Mouse (Mus musculus) embryonic fibroblast, embryonic 13.5 days (primary cell): Measurements from ENCODE around the gene Dll3.

Source experiments
- CTCF ChIP-seq: IDR thresholded peaks from 2 replicates; pipeline ENCODE4 v1.5.1; 2011; ENCODE audit warnings: mild to moderate bottlenecking, control low read depth, low read length, moderate library complexity, borderline replicate concordance; ENCODE audit not compliant: insufficient read depth
- POLR2A ChIP-seq: IDR thresholded peaks from 2 replicates; pipeline ENCODE4 v1.6.1; 2011; ENCODE audit warnings: low read depth, mild to moderate bottlenecking, control low read depth, low read length, moderate library complexity

DNA sequence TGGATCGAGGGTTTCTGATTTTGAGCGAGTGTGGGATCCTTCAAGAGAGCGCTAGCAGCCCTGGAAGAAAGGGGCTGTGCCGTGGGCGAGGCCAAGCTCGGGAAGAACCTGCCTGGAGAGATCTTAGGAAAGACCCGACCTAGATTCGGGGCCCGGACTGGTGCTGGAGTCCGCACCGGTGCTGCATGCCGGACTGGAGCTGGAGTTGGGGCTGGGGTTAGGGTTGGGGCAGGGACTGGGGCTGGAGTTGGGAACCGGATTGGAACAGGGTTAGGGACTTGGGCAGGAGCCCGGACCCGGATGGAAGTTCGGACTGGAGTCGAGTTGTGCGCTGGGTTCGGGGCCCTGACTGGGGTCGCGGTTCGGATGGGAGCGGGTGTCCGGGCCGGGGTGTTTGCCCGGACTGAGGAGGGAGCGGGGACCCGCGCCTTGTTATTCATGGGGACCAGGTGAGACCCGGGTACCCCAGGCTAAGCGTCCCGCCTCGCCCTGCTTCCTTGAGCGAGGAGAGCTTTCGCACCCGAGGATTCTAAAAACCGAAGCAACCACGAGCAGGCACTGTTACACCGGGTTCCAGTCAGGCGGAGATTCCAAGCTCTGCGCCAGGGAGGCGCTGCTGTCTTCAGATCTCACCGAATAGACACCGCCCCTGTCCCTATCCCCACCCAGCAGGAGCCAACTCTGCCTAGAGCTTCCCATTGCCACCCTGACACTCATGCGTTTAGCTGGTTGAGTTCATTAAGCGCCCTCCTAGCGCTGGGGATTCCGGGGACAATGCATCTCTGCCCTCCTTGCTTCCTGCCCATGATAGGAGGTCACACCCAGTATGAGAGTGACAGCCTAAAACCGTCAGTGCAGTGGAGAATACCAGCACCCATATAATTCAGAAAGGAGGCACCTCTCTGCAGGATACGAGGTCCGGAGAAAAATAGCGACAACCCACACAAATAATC lies 11.1 kb downstream of the Dll3 start, which contains the start of gene Selenov:
- TF ChIP-seq POLR2A = no peak
- TF ChIP-seq CTCF = no peak
